Mouse (Mus musculus) thymus, adult 2 months (tissue): ENCODE data around the gene Rpl23.

Experiments used
- CTCF ChIP-seq: fragments of 200-500 bp; IDR thresholded peaks from 2 replicates; pipeline ENCODE4 v1.5.1; 2012; ENCODE audit warnings: mild to moderate bottlenecking, control low read depth, low read length, moderate library complexity, borderline replicate concordance; ENCODE audit not compliant: control insufficient read depth, poor library complexity, insufficient read depth; ENCODE audit errors: extremely low read depth
- POLR2A ChIP-seq: fragments of 200-500 bp; IDR thresholded peaks from 2 replicates; pipeline ENCODE4 v1.6.1; 2012; ENCODE audit warnings: mild to moderate bottlenecking, low read length, control low read depth, moderate library complexity; ENCODE audit not compliant: control insufficient read depth, poor library complexity, insufficient read depth; ENCODE audit errors: extremely low read depth

- TF ChIP-seq POLR2A (no peak), CTCF (no peak)
Observed at GRCm38 (mm10) chr11:97778918-97779317, 3.3 kb downstream of the Rpl23 start.
